Mouse (Mus musculus) hindbrain, embryonic 15.5 days (tissue): ENCODE results near the gene Hsf2bp. TPM values are rescaled to one million over a fixed set of nuclear protein-coding genes. Genes with fewer than 3 reads are reported as not detected.
"Not testable (repeated sequence)": the region's sequence is repeated elsewhere in the genome, so short reads cannot be mapped to it uniquely, and the experiment has no call there.

Source experiments
- ATAC-seq: fragments of 200-750 bp; cut with Nextera tagmentation; 2 replicates; pipeline ENCODE4 v1.8.0; 2017; ENCODE audit warnings: low read depth, moderate number of reproducible peaks, moderate TSS enrichment; ENCODE audit not compliant: low FRiP score
- H3K27ac ChIP-seq: fragments of 300-500 bp; sonication (generic); replicated peaks from 2 replicates; pipeline ENCODE4 v1.5.1; 2015; ENCODE audit warnings: mild to moderate bottlenecking, inconsistent platforms
- H3K27me3 ChIP-seq: fragments of 300-500 bp; sonication (generic); 2 replicates; pipeline ENCODE4 v1.6.1; 2015; ENCODE audit warnings: control low read depth, inconsistent platforms
- H3K36me3 ChIP-seq: fragments of 300-500 bp; sonication (generic); 2 replicates; pipeline ENCODE4 v1.6.1; 2015; ENCODE audit warnings: control low read depth, inconsistent platforms
- H3K4me1 ChIP-seq: fragments of 300-500 bp; sonication (generic); replicated peaks from 2 replicates; pipeline ENCODE4 v1.6.1; 2015; ENCODE audit warnings: control low read depth, inconsistent platforms
- H3K4me2 ChIP-seq: fragments of 300-500 bp; sonication (generic); 2 replicates; pipeline ENCODE4 v1.6.1; 2015; ENCODE audit warnings: moderate library complexity, mild to moderate bottlenecking, inconsistent platforms
- H3K4me3 ChIP-seq: fragments of 300-500 bp; sonication (generic); 2 replicates; pipeline ENCODE4 v1.5.1; 2015; ENCODE audit warnings: mild to moderate bottlenecking, inconsistent platforms
- H3K9ac ChIP-seq: fragments of 300-500 bp; sonication (generic); 2 replicates; pipeline ENCODE4 v1.6.1; 2015; ENCODE audit warnings: inconsistent platforms
- H3K9me3 ChIP-seq: fragments of 300-500 bp; sonication (generic); 2 replicates; pipeline ENCODE4 v1.6.1; 2016; ENCODE audit warnings: control low read depth, inconsistent platforms
- WGBS: fragments of 180-500 bp; shearing (Covaris S2); methylation state at CpG from one replicate; pipeline ENCODE4 v1.1.7; 2015; 5-methylcytosine and 5-hydroxymethylcytosine counted together
- polyA plus RNA-seq: library from polyadenylated mRNA; unstranded; fragments of >200 nt; fragmentation: Nextera tagmentation; extraction: Ambion mirVana; gene quantifications from 2 replicates; pipeline ENCODE4 v1.2.1, GENCODE M21; 2015

The Hsf2bp gene
- polyA plus RNA-seq = 0.48 and 0.49 TPM in 2 replicates

GRCm38 (mm10) chr17:32035609-32036508, at the start of gene Hsf2bp, which contains the start of gene Rrp1b:
Gene Hsf2bp (minus strand): TSS chr17:32036349.
Gene Rrp1b (plus strand): TSS chr17:32036100.
- Histone ChIP-seq H3K27ac (peak within 1 kb of the TSS; percentile 84), H3K4me1 (peaks cover 27% of the 10 kb centered on the region), H3K4me2 (peak within 1 kb of the TSS; percentile 92), H3K36me3 (no peaks in the 10 kb centered on the region), H3K9ac (peak within 1 kb of the TSS; percentile 74), H3K27me3 (no peaks in the 10 kb centered on the region), H3K4me3 (peak within 1 kb of the TSS; percentile 80), H3K9me3 (no peaks in the 10 kb centered on the region)
- peak; percentile 95 for ATAC-seq
- 5% methylated on average over 52 of the region's 52 CpGs for WGBS

- H3K4me1 ChIP-seq = no peaks in the 10 kb centered on the region
Observed at GRCm38 (mm10) chr17:32083351-32083750, 47.2 kb upstream of the Hsf2bp start.

GRCm38 (mm10) chr17:32075164-32075563, 39.0 kb upstream of the Hsf2bp start:
- 0% methylated on average over 2 of the region's 2 CpGs for WGBS
- peak; percentile 73 for ATAC-seq
- no peak overlapping the region for H3K4me3 ChIP-seq
- H3K9ac ChIP-seq = no peak overlapping the region
- H3K4me1 ChIP-seq = no peaks in the 10 kb centered on the region
- no peak overlapping the region for H3K4me2 ChIP-seq
- no peaks in the 10 kb centered on the region for H3K9me3 ChIP-seq
- no peaks in the 10 kb centered on the region for H3K27me3 ChIP-seq
- no peaks in the 10 kb centered on the region for H3K36me3 ChIP-seq
- H3K27ac ChIP-seq = no peak overlapping the region

More at GRCm38 (mm10) chr17:32083351-32083750, 47.2 kb upstream of the Hsf2bp start:
- Histone ChIP-seq H3K27me3 (no peaks in the 10 kb centered on the region), H3K4me2 (no peak overlapping the region), H3K4me3 (no peak overlapping the region), H3K36me3 (no peaks in the 10 kb centered on the region), H3K9ac (no peak overlapping the region), H3K27ac (no peak overlapping the region), H3K9me3 (no peaks in the 10 kb centered on the region)
- ATAC-seq = no peak
- WGBS = 96% methylated on average over 2 of the region's 2 CpGs

GRCm38 (mm10) chr17:32074658-32075057, 38.5 kb upstream of the Hsf2bp start:
- H3K4me2 ChIP-seq = no peak overlapping the region
- H3K27me3 ChIP-seq = no peaks in the 10 kb centered on the region
- no peak overlapping the region for H3K4me3 ChIP-seq
- 70% methylated on average over 4 of the region's 4 CpGs for whole genome bisulfite sequencing
- no peak overlapping the region for H3K27ac ChIP-seq
- H3K4me1 ChIP-seq = no peaks in the 10 kb centered on the region
- no peak overlapping the region for H3K9ac ChIP-seq
- H3K36me3 ChIP-seq = no peaks in the 10 kb centered on the region
- no peak for ATAC-seq
- 0 out of 2 replicates have a peak, but pooled peaks cover 1% of the 10 kb centered on the region for H3K9me3 ChIP-seq

DNA sequence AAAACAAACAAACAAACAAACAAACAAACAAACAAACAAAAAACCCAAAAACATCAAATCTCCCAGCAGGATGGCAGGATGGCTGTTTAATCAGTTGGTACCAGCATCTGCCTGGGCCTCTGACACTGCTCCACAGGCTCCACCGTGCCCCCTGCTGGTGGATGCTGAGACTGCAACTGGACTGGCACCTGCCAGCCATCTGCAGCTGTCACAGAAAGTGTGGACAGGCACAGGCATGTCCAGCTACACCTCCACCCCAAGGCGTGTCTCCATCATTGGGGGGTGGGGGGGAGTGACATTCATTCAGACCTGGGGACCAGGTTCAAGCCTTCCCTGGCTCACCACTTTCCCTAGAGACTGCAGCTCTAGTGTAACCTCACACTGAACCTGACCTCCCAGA, 37.2 kb upstream of the Hsf2bp start:
- no peak; the same call in 1 of the 2 replicates for ATAC-seq
- Histone ChIP-seq H3K27ac (no peak overlapping the region), H3K27me3 (no peaks in the 10 kb centered on the region), H3K9ac (no peak overlapping the region), H3K4me3 (no peak overlapping the region), H3K4me1 (no peaks in the 10 kb centered on the region), H3K9me3 (0 out of 2 replicates have a peak, but pooled peaks cover 2% of the 10 kb centered on the region), H3K36me3 (no peaks in the 10 kb centered on the region), H3K4me2 (no peak overlapping the region)
- WGBS = 10% methylated on average over 2 of the region's 2 CpGs

- Histone ChIP-seq H3K9ac (no peak overlapping the region), H3K4me2 (no peak overlapping the region), H3K9me3 (0 out of 2 replicates have a peak, but pooled peaks cover 2% of the 10 kb centered on the region), H3K4me3 (no peak overlapping the region), H3K4me1 (0 out of 2 replicates have a peak, but pooled peaks cover 3% of the 10 kb centered on the region), H3K27ac (no peak overlapping the region), H3K36me3 (no peaks in the 10 kb centered on the region), H3K27me3 (no peaks in the 10 kb centered on the region)
- WGBS = 96% methylated on average over 2 of the region's 2 CpGs
- ATAC-seq = no peak
Observed at GRCm38 (mm10) chr17:32068810-32069209, 32.7 kb upstream of the Hsf2bp start.

DNA sequence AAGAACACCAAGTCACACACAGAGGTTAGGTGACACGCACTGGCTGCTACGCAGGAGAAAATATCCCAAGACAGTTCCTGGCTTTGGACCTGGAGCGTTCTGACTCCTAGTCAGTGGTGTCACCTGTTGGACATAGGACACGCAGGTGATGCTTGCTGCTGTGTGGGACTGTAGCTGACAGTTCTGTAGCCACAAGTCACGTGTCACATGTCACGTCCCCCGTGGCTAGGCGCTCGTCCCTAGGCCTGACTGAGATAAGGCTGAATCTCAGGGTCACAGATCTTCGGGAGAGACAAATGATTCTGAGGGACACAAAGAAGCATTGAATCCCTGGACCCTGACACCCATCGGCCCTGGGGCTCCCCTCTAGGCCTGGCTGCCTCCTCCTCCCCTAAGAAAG, 32.2 kb upstream of the Hsf2bp start:
- no peak for ATAC-seq
- 92% methylated on average over 11 of the region's 11 CpGs for WGBS
- Histone ChIP-seq H3K9ac (no peak overlapping the region), H3K4me3 (no peak overlapping the region), H3K27me3 (no peaks in the 10 kb centered on the region), H3K4me2 (no peak overlapping the region), H3K27ac (no peak overlapping the region), H3K4me1 (0 out of 2 replicates have a peak, but pooled peaks cover 3% of the 10 kb centered on the region), H3K36me3 (no peaks in the 10 kb centered on the region), H3K9me3 (0 out of 2 replicates have a peak, but pooled peaks cover 2% of the 10 kb centered on the region)

- Histone ChIP-seq H3K9ac (no peak overlapping the region), H3K27ac (no peak overlapping the region), H3K4me3 (no peak overlapping the region), H3K4me2 (no peak overlapping the region), H3K27me3 (no peaks in the 10 kb centered on the region), H3K9me3 (0 out of 2 replicates have a peak, but pooled peaks cover 2% of the 10 kb centered on the region), H3K4me1 (0 out of 2 replicates have a peak, but pooled peaks cover 3% of the 10 kb centered on the region), H3K36me3 (no peaks in the 10 kb centered on the region)
- no peak for ATAC-seq
- 78% methylated on average over 9 of the region's 9 CpGs for WGBS
Observed at GRCm38 (mm10) chr17:32067541-32067940, 31.4 kb upstream of the Hsf2bp start.

DNA sequence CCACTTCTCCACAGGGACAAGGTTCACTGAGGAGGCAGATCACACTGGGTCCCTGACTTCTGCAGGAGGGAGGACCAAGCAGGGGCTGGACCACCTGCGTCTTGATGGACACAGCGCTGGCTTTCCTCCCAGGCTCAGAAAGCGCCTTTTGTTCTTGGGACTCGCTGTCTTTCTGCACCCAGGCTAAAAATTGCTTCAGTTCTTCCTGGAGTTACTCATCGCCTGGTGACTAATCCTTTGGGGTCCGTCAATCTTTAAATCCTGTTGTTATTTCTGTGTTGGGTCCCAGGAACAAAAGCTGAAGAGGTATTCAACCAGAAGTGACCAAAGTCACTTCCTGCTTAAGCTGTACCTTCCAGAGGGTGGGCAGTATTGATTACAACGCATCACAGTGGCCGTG, 28.6 kb upstream of the Hsf2bp start:
- not testable (repeated sequence) for H3K27me3 ChIP-seq, H3K9me3 ChIP-seq, H3K4me2 ChIP-seq, H3K4me1 ChIP-seq, H3K27ac ChIP-seq, ATAC-seq, H3K4me3 ChIP-seq, H3K9ac ChIP-seq
- WGBS = 67% methylated on average over 8 of the region's 8 CpGs
- H3K36me3 ChIP-seq = peaks cover 19% of the 10 kb centered on the region

- H3K4me2 ChIP-seq = no peak overlapping the region
- WGBS = 80% methylated on average over 2 of the region's 2 CpGs
- H3K27me3 ChIP-seq = no peaks in the 10 kb centered on the region
- H3K4me1 ChIP-seq = 0 out of 2 replicates have a peak, but pooled peaks cover 3% of the 10 kb centered on the region
- no peak overlapping the region for H3K4me3 ChIP-seq
- ATAC-seq = no peak
- no peaks in the 10 kb centered on the region for H3K9me3 ChIP-seq
- H3K9ac ChIP-seq = no peak overlapping the region
- H3K36me3 ChIP-seq = peaks cover 27% of the 10 kb centered on the region
- no peak overlapping the region for H3K27ac ChIP-seq
Observed at GRCm38 (mm10) chr17:32063654-32064053, 27.5 kb upstream of the Hsf2bp start.

- no peak overlapping the region for H3K4me2 ChIP-seq
- no peak overlapping the region for H3K9ac ChIP-seq
- no peak overlapping the region for H3K4me3 ChIP-seq
- H3K9me3 ChIP-seq = no peaks in the 10 kb centered on the region
- 0 out of 2 replicates have a peak, but pooled peaks cover 3% of the 10 kb centered on the region for H3K4me1 ChIP-seq
- no peaks in the 10 kb centered on the region for H3K27me3 ChIP-seq
- peaks cover 49% of the 10 kb centered on the region for H3K36me3 ChIP-seq
- ATAC-seq = no peak
- H3K27ac ChIP-seq = no peak overlapping the region
- WGBS = 98% methylated on average over 14 of the region's 14 CpGs
Observed at GRCm38 (mm10) chr17:32061219-32061618, 25.1 kb upstream of the Hsf2bp start.

DNA sequence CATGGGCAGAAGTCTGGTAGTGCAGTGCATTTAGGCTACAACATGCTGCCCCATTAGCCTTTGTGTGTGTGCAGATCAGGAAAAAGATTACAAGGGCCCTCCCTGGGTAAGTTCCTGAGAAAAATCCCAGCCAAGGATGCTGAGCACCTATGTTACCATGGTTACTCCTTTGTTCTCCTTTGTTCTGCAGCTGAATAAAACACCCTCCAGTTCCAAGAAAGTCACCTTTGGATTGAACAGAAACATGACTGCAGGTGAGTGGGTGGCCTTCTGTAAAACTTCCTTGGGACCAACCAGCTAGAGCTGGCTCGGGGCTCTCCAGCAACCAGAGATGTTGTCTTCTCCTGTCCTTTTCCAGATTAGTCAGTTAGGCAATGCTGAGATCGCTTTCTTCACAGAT, 22.9 kb upstream of the Hsf2bp start:
- H3K36me3 ChIP-seq = peaks cover 70% of the 10 kb centered on the region
- 96% methylated on average over 2 of the region's 2 CpGs for WGBS
- H3K4me1 ChIP-seq = no peaks in the 10 kb centered on the region
- H3K27ac ChIP-seq = no peak overlapping the region
- no peak for ATAC-seq
- H3K9me3 ChIP-seq = no peaks in the 10 kb centered on the region
- H3K4me2 ChIP-seq = no peak overlapping the region
- H3K4me3 ChIP-seq = no peak overlapping the region
- H3K27me3 ChIP-seq = no peaks in the 10 kb centered on the region
- H3K9ac ChIP-seq = no peak overlapping the region
